Mouse (Mus musculus) ovary, postnatal 14 days (tissue): ENCODE results near the gene Resp18.

Experiments used
- DNase-seq: peaks from one replicate; pipeline ENCODE4 v3.0.0; 2022; ENCODE audit warnings: low spot score

Gene Resp18

GRCm38 (mm10) chr1:75277195-75278188, 723 bp downstream of the Resp18 start:
- DNase-seq: peak; percentile 47

DNA sequence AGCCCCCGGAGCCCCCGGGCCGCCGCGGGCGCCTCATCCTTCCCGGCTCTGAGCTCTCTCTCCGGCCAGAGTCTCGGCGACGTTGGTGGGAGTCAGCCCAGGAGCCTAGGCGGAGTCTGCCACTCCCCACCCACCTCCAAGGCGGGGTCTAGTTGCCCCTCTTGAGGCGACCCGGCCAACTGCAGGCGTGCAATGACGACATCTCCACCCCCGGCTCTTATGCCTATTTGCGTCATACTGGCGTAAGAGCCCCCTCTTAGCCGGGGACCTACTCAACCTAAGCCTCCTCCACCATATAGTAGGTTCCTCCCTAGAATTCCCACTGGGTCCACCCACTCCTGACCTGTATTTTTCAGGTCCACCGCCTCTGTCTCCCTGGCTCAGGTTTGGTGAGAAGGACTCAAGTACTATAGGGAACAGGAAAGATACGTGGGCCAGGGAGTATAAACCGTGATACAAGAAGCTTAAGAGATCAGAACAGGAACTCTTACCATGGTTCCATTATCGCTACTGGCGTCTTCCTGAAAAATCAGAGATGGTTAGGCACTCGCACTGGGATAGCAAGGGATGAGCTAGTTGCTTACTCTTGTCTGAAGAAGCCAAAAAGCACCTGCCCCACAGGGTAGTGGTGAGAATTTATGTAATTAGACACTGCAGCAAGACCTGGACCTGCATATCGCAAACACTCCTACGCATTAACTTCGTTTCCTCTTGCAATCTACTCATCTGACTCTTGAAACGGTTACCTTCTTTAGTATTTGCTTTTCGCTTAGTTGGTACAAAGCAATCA, 13.9 kb downstream of the Resp18 start, which contains the start of gene Ptprn:
Ptprn (minus strand) TSS at position 412 of the 790 bp plus-strand sequence.
- no peak for DNase-seq

- peak; percentile 65 for DNase-seq
These were observed 15.0 kb downstream of the Resp18 start for GRCm38 (mm10) chr1:75262969-75263951.

DNA sequence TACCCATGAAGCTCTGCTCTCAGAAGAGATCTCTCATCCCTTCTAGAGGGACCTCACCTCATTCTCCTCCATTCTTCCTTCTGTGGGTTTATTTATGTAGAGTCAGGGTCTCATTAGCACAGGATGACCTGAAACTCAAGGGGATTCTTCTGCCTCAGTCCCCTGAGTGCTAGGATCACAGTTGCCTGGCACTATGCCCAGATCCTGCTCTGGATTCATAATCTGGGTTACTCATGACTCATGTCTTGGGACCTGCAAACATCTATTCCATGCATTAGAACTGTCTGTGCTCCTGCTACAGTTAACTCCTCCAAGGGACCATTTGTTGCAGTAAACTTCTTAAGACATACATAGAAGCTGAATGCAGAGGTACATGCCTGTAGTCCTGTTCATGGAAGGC, 16.9 kb downstream of the Resp18 start:
- DNase-seq: no peak

- DNase-seq: no peak
These were observed 22.6 kb downstream of the Resp18 start for GRCm38 (mm10) chr1:75255516-75256046.

DNA sequence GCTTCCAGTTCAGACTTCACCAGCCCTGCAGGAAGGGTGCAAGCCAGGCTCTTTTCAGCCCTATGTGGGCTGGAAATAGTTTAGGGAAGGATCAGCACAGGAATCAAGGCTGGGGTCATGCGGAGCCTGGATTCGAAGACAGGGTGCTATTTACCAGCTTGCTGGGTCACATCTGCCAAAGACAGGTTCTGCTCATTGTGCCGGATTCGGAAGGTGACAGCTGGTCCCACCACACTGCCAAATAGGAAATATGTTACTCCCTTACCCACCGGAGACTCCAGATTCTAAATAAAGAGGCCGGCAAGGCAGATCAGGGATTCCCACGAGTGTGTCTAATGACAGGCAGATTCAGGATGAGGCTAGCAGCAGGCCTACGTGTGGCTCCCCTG, 23.6 kb downstream of the Resp18 start:
- no peak for DNase-seq

- DNase-seq: peak; percentile 82
These were observed 24.2 kb downstream of the Resp18 start for GRCm38 (mm10) chr1:75253849-75254624.

GRCm38 (mm10) chr1:75253029-75253428, 25.2 kb downstream of the Resp18 start:
- no peak for DNase-seq

- no peak for DNase-seq
These were observed 25.9 kb downstream of the Resp18 start for GRCm38 (mm10) chr1:75252308-75252707.

GRCm38 (mm10) chr1:75251112-75251970, 26.9 kb downstream of the Resp18 start:
- DNase-seq: peak; percentile 70

- no peak for DNase-seq
These were observed 27.7 kb downstream of the Resp18 start for GRCm38 (mm10) chr1:75250498-75250897.

- DNase-seq: no peak
These were observed 30.0 kb downstream of the Resp18 start for GRCm38 (mm10) chr1:75248041-75248772.

GRCm38 (mm10) chr1:75247071-75247930, 30.9 kb downstream of the Resp18 start:
- no peak for DNase-seq

GRCm38 (mm10) chr1:75244836-75245235, 33.4 kb downstream of the Resp18 start:
- DNase-seq: no peak

GRCm38 (mm10) chr1:75244175-75244826, 33.9 kb downstream of the Resp18 start:
- no peak for DNase-seq

GRCm38 (mm10) chr1:75243411-75243810, 34.8 kb downstream of the Resp18 start:
- no peak for DNase-seq

GRCm38 (mm10) chr1:75239591-75239990, 38.6 kb downstream of the Resp18 start:
- DNase-seq: no peak
